Mouse (Mus musculus) megakaryocyte, embryonic 14.5 days (primary cell): ENCODE data around the gene Fam160b1. TPM values are rescaled to one million over a fixed set of nuclear protein-coding genes. Genes with fewer than 3 reads are reported as not detected.

ENCODE experiments used
- H3K27me3 ChIP-seq: replicated peaks from 2 replicates; pipeline ENCODE3; 2012; ENCODE audit warnings: inconsistent platforms
- H3K36me3 ChIP-seq: replicated peaks from 2 replicates; pipeline ENCODE3; 2012; ENCODE audit warnings: low read length, inconsistent platforms, mixed read lengths
- H3K4me1 ChIP-seq: 2 replicates; pipeline ENCODE4 v1.6.1; 2012; ENCODE audit warnings: inconsistent platforms
- H3K4me3 ChIP-seq: replicated peaks from 2 replicates; pipeline ENCODE3; 2012; ENCODE audit warnings: moderate library complexity, mild to moderate bottlenecking, inconsistent platforms
- H3K9me3 ChIP-seq: 2 replicates; pipeline ENCODE4 v1.6.1; 2012; ENCODE audit warnings: inconsistent platforms
- FLI1 ChIP-seq: IDR thresholded peaks from 2 replicates; pipeline ENCODE4 v1.6.1; 2012; ENCODE audit warnings: low read length, inconsistent platforms, mixed read lengths
- GATA1 ChIP-seq: IDR thresholded peaks from 3 replicates; pipeline ENCODE4 v1.6.1; 2012; ENCODE audit warnings: mixed read lengths, low read length, inconsistent platforms, borderline replicate concordance
- polyA plus RNA-seq: library from polyadenylated mRNA; stranded (reverse); fragments of >175 nt; gene quantifications from 2 replicates; pipeline ENCODE4 v1.2.3, GENCODE M21; 2012; ENCODE audit warnings: low replicate concordance; ENCODE audit not compliant: insufficient read depth

The Fam160b1 gene
- polyA plus RNA-seq, 1 experiment: 2.9 TPM

DNA sequence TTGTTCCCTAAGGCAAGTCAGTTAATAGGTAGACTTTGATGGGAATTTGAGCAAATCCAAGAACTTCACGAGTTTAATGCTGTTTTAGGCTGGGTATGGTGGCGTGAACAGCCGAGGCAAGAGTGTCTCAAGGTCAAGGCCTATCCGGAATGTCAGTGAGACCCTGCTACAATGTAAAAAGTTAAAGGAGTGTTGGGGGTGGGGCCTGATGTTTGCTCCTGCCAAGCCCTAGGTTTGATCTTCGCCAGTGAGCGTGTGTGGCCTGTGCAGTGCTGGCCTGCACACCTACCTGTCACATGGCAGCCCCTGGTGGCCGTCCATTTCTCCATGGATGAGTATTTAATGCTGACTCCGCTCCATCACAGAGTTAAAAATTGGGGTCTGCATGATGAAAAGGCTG is 5.5 kb downstream of the Fam160b1 start:
- Histone ChIP-seq H3K36me3 (peaks cover 50% of the 10 kb centered on the region), H3K4me3 (peak overlapping the region; percentile 42), H3K27me3 (no peaks in the 10 kb centered on the region), H3K9me3 (no peaks in the 10 kb centered on the region), H3K4me1 (peaks cover 87% of the 10 kb centered on the region)
- TF ChIP-seq GATA1 (no peak), FLI1 (no peak)

DNA sequence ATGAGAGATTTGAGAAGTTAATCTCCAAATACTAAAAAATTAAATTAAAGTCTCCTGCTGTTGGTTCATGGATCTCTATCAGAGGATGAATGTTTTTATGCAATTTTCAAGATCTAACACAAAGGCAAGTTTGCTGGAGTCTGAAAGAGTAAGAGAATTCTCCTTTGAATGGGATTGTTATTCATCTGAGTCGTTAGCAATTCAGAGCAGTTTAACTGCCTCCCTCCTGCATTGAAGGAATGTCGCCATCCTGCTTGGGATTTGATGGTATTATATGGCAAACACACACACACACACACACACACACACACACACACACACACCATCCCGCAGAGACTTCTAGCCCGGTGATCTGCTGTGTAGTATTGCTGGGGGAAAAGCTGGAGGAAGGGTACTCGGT is 6.1 kb downstream of the Fam160b1 start:
- Histone ChIP-seq H3K27me3 (no peaks in the 10 kb centered on the region), H3K4me3 (no peak overlapping the region), H3K9me3 (no peaks in the 10 kb centered on the region), H3K4me1 (peaks cover 93% of the 10 kb centered on the region), H3K36me3 (peaks cover 56% of the 10 kb centered on the region)
- TF ChIP-seq GATA1: no peak
- TF ChIP-seq FLI1: no peak

DNA sequence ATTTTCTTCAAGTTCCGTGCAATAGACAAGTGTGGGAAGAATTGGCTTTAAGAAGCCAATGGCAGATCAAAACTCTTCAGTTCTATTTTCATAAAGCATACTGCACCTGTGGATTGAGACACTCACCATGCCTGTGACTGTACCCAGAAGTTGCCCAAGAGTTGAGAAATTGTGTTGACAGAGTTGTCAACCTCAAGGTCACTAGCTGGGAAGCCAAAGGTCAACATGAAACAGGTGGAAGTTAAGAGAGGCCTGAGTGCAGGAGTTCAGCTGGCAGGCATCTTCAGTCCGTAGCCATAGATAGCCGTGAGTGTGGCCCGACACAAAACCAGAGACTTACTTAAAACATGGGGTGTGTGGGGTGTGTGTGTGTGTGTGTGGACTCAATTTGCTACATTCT is 6.7 kb downstream of the Fam160b1 start:
- Histone ChIP-seq H3K9me3 (no peaks in the 10 kb centered on the region), H3K4me1 (peaks cover 94% of the 10 kb centered on the region), H3K36me3 (peaks cover 62% of the 10 kb centered on the region), H3K4me3 (no peak overlapping the region), H3K27me3 (no peaks in the 10 kb centered on the region)
- TF ChIP-seq FLI1 (no peak), GATA1 (no peak)

DNA sequence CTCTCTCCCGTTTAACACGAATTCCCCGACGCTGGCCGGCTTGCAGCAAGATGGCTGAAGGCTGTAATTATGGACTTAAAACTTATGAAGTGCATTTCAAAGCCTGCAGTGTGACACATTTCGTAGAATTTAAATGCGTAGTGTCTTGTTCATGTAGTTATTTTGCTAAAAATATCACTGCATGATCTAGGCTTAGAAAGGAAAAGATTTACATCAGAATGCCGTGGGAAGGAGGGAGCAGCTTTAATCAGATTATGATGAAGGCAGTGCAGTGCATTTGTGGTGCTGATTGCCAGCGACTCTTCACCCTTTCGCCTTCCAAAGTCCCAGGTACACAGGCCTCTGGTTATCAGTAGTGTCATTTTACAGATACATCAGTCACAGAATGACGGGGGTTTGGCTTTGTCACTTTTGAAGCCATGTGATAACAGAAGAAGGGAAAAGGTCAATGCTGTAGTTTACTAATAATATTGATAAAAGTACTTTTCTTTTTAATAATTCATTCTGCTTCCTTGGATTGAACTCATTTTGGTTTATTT is 7.4 kb downstream of the Fam160b1 start:
- H3K9me3 ChIP-seq: no peaks in the 10 kb centered on the region
- peaks cover 69% of the 10 kb centered on the region for H3K36me3 ChIP-seq
- no peaks in the 10 kb centered on the region for H3K27me3 ChIP-seq
- no peak overlapping the region for H3K4me3 ChIP-seq
- TF ChIP-seq FLI1 (no peak), GATA1 (no peak)
- peaks cover 95% of the 10 kb centered on the region for H3K4me1 ChIP-seq

DNA sequence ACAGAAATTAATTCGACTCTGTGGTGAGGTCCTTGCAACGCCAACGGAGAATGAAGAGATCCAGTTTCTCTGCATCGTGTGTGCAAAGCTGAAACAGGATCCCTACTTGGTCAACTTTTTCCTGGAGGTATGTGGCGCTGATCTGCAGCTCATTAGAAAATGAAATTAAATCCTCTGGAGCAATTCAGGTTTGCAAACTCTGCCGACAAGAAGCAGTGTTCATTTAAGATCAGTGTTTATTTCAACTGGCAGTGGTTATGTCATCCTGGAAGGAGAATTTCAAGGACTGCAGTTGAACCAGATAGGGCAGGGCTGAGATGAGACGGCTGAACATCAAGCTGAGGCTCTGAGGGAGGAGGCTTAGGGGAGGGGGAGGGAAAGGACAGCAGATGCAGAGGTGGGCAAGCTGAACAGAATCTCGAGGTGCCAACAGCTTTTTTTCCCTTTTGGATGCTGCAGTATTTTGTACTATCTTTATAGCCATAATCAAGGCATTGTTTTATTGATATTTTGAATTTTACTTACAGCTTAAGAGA is 12.9 kb downstream of the Fam160b1 start:
- no peaks in the 10 kb centered on the region for H3K9me3 ChIP-seq
- no peak for TF ChIP-seq FLI1
- no peak for TF ChIP-seq GATA1
- no peaks in the 10 kb centered on the region for H3K27me3 ChIP-seq
- H3K4me1 ChIP-seq: peaks cover 58% of the 10 kb centered on the region
- peaks cover 98% of the 10 kb centered on the region for H3K36me3 ChIP-seq
- no peak overlapping the region for H3K4me3 ChIP-seq

DNA sequence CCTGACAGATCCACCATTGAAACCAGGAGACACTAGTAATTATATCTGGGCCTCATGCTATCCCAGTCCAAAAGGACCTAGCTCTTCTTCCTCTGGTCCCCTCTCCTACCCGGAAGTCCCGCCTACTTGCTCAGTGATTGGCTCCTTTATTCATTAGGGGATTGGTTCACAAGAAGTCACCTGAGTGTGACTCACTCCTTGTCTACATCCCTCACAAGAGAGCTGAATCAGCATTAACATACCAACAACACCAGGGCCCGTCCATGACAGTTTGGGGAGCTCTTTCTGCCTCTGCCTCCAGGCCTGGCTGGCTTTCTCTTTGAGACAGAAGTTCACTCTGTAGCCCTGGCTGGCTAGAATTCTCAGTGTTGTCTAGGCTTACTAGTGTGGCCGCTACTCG is 14.7 kb downstream of the Fam160b1 start:
- Histone ChIP-seq H3K4me3 (no peak overlapping the region), H3K4me1 (peaks cover 40% of the 10 kb centered on the region)

DNA sequence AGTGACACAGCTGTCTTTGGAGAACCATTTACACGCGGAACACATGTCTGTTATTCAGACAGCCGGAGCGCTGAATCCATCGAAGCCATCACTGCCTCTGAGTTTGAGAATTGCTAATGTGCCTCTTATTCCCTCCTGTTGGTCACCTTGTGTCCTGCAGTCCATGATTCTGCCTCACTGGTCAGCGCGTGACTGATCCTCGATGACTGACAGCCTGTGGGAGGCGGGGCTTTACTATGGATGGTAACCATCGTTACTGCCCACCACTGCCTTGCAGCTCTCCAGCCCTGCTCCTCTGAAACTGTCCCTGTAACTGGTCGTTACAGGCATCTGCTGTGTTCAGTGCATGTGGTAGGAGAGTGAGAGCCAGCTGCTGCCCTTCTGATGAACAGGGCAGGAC is 15.3 kb downstream of the Fam160b1 start:
- no peaks in the 10 kb centered on the region for H3K9me3 ChIP-seq
- TF ChIP-seq FLI1: no peak
- no peak for TF ChIP-seq GATA1
- no peaks in the 10 kb centered on the region for H3K27me3 ChIP-seq
- peaks cover 98% of the 10 kb centered on the region for H3K36me3 ChIP-seq
- H3K4me3 ChIP-seq: no peak overlapping the region
- H3K4me1 ChIP-seq: peaks cover 34% of the 10 kb centered on the region

More for the DNA sequence above, 14.7 kb downstream of the Fam160b1 start:
- H3K27me3 ChIP-seq: no peaks in the 10 kb centered on the region
- TF ChIP-seq GATA1 (no peak), FLI1 (no peak)
- H3K36me3 ChIP-seq: peaks cover 98% of the 10 kb centered on the region
- H3K9me3 ChIP-seq: no peaks in the 10 kb centered on the region

DNA sequence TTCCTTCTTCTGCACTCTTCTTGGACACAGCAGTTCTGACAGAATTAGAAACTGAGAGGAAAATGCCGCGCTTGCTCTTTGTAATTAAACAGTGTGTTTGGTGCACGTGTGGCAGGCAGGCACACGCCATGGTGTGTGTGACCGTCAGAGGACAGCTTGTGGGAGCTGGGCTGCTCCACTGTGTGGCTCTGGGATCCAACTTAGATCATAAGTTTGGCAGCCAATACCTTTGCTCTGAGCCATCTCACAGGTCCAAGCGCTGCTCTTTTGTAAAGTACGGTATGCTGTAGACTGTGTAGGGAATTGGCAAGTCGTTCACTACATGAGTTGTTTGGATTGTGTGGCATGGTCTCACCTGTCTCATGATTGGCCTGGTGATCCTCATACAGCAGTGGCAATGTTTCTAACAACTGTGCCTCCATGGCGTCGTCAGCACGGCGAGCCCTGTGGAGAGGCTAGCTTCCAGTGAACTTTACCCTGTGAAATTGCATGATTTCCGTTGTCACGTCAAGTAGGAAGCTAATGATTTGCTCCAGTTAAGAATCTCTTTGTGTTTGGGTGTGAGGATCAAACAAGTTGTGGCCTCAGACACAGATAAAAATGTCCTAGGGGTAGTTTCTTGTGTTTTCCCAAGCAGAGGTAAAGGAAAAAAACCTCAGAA is 16.7 kb downstream of the Fam160b1 start:
- Histone ChIP-seq H3K4me3 (no peak overlapping the region), H3K27me3 (no peaks in the 10 kb centered on the region), H3K36me3 (peaks cover 98% of the 10 kb centered on the region), H3K9me3 (no peaks in the 10 kb centered on the region), H3K4me1 (peaks cover 24% of the 10 kb centered on the region)
- no peak for TF ChIP-seq GATA1
- no peak for TF ChIP-seq FLI1

DNA sequence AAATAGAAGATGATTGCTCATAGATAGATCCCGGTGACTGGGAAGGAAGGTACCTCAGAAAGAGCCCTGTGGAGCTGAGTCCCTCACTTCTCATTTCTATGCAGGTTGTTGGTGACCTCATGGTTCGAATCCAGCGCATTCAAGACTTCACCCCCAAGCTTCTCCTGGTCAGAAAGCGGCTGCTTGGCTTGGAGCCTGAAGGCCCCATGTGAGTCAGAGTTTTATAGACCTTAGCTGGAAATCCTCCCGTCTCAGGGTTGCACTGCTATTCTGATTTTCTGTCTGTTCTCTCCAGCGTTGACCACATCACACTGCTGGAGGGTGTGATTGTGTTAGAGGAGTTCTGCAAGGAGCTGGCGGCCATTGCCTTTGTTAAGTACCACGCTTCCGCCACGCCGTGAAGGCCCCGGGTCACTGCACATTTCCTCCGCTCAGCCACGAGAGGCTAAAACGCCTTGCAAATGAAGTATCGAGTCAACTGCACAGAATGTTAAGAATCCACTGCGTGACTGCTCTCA is 25.8 kb downstream of the Fam160b1 start:
- TF ChIP-seq GATA1 (no peak), FLI1 (no peak)
- Histone ChIP-seq H3K4me3 (no peak overlapping the region), H3K27me3 (no peaks in the 10 kb centered on the region), H3K9me3 (no peaks in the 10 kb centered on the region), H3K4me1 (peaks cover 3% of the 10 kb centered on the region; the same call in 1 of the 2 replicates), H3K36me3 (peaks cover 100% of the 10 kb centered on the region)

DNA sequence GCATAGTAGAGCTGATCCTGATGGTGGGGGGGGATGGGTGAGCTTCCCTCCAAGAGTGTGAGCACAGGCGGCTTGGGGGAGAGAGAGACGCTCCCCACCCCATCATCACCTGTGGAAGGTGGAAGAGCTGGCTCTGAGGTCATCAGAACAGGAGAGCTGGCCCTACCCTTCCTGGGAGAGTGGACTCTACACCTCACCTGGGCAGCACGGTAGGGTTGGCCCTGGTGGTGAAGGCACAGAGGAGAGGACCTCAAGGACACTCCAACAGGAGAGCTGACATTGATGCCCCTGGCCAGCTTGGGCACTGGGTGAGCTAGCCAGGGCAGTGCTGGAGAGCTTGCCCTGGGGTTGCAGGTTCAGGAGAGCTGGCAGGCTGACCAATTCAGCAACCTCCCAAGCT is 31.1 kb downstream of the Fam160b1 start:
- H3K4me3 ChIP-seq: no peak overlapping the region
- TF ChIP-seq FLI1 (no peak), GATA1 (no peak)
- no peaks in the 10 kb centered on the region for H3K27me3 ChIP-seq
- peaks cover 52% of the 10 kb centered on the region for H3K36me3 ChIP-seq
- peaks cover 32% of the 10 kb centered on the region for H3K4me1 ChIP-seq
- no peaks in the 10 kb centered on the region for H3K9me3 ChIP-seq
